In the genomic region with DNA sequence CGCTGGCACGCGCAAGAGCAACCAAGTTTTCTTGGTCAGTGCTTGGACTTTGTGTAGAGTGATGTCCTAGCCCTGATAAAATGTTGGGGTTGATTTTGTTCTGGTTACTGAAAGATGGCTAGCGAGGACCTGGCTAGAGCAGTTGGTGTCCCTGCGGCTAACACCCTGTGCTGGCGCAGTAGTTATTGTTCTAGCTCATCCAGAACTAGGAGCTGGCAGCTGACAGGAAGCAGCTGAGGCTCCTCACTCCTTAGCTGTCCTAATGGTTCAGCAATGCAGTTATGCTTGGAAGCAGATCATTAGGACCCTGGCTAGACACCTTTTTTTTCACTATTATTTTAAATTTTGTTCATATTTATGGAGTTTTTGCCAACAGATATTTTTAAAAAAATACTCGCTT, we compare ENCODE assay signal across 19 mouse cellular contexts.
DNase-seq lines count a peak whose midpoint lies in the region; ATAC-seq and TF ChIP-seq lines count a peak whose summit lies in the region.
"Had no signal": no experiment of that assay in that cellular context is flagged by ENCODE, and none has a peak within 500 bp of the region (broad histone marks: within the 10 kb centered on the region; RNA-seq: fewer than 3 reads in every experiment).

No protein-coding gene starts in this region.

- no peak for ATAC-seq in kidney, embryonic 16.5 days (ENCODE audit: low FRiP score, low TSS enrichment)
- ATAC-seq: intestine, embryonic 16.5 days; midbrain, embryonic 16.5 days had no signal

- peaks cover 7% of the 10 kb centered on the region for H3K4me1 ChIP-seq in kidney, embryonic 16.5 days (ENCODE audit: insufficient read depth, low read length)
- H3K4me1 ChIP-seq: liver, embryonic 15.5 days had no signal

- intact Hi-C loops in gastrocnemius, adult 2 months (cut with DNase I): no loop called here
- intact Hi-C loops in heart, postnatal 10 days (cut with DNase I): no loop called here

- 89% methylated on average over 7 of the region's 7 CpGs for WGBS in kidney, embryonic 16.5 days

- TF ChIP-seq CTCF in gastrocnemius, adult 2 months (IDR thresholded peaks at IDR 0.05): no peak

- no peaks in the 10 kb centered on the region for H3K27me3 ChIP-seq in kidney, embryonic 16.5 days (ENCODE audit: insufficient read depth, low read length)
- H3K27me3 ChIP-seq: hindbrain, embryonic 15.5 days; liver, embryonic 15.5 days had no signal

- no peak overlapping the region for H3K4me2 ChIP-seq in kidney, embryonic 16.5 days (replicated peaks; ENCODE audit: low read depth, low read length)
- H3K4me2 ChIP-seq: forebrain, embryonic 12.5 days; hindbrain, embryonic 15.5 days; liver, embryonic 15.5 days had no signal

- peak; percentile 19 for DNase-seq in gastrocnemius, adult 2 months
- DNase-seq in gastrocnemius, adult 18-20 months (ENCODE audit: low spot score): no peak
- peak; percentile 10 for DNase-seq in kidney, adult 9 months
- peak; percentile 58 to 60 for DNase-seq in heart, postnatal 10 days
- peak; percentile 18 for DNase-seq in lung, postnatal 14 days
- no peak for DNase-seq in adrenal gland, adult 2 months
- DNase-seq in spleen, adult 12 weeks (ENCODE audit: low spot score): no peak
- DNase-seq: adrenal gland, adult 8-10 months; cerebellum, adult 9-10 months; gastrocnemius, postnatal 14 days; right cerebral cortex, postnatal 25 days had no signal

- no peak overlapping the region for H3K9ac ChIP-seq in kidney, embryonic 16.5 days (replicated peaks; ENCODE audit: low read length)
- H3K9ac ChIP-seq: forebrain, embryonic 12.5 days; hindbrain, embryonic 15.5 days; liver, embryonic 15.5 days had no signal

- H3K4me3 ChIP-seq in gastrocnemius, adult 2 months: no peak overlapping the region
- no peak overlapping the region for H3K4me3 ChIP-seq in kidney, embryonic 16.5 days (ENCODE audit: low read length)
- H3K4me3 ChIP-seq: embryonic facial prominence, embryonic 10.5 days; forebrain, embryonic 12.5 days; hindbrain, embryonic 15.5 days; liver, embryonic 15.5 days had no signal

- H3K36me3 ChIP-seq in kidney, embryonic 16.5 days (ENCODE audit: insufficient read depth, low read length): no peaks in the 10 kb centered on the region
- H3K36me3 ChIP-seq: embryonic facial prominence, embryonic 10.5 days; forebrain, embryonic 12.5 days; hindbrain, embryonic 15.5 days; liver, embryonic 15.5 days had no signal

- no peak overlapping the region for H3K27ac ChIP-seq in gastrocnemius, adult 2 months
- H3K27ac ChIP-seq in kidney, embryonic 16.5 days (ENCODE audit: low read length): no peak overlapping the region
- H3K27ac ChIP-seq: embryonic facial prominence, embryonic 10.5 days; forebrain, embryonic 12.5 days; hindbrain, embryonic 15.5 days; liver, embryonic 15.5 days; stomach, postnatal 0 days had no signal

- no peaks in the 10 kb centered on the region for H3K9me3 ChIP-seq in kidney, embryonic 16.5 days (ENCODE audit: low read length)
- H3K9me3 ChIP-seq: embryonic facial prominence, embryonic 10.5 days; forebrain, embryonic 12.5 days; hindbrain, embryonic 15.5 days; liver, embryonic 15.5 days had no signal

Comparison
In these comparisons a context has a peak if more than half of its experiments do, and no peak if none do; other contexts are left out.
1. DNase-seq: peak in gastrocnemius, adult 2 months (single experiment), kidney, adult 9 months (single experiment), heart, postnatal 10 days (2 of 2) and lung, postnatal 14 days (single experiment); none in gastrocnemius, adult 18-20 months (single experiment), adrenal gland, adult 2 months (single experiment) and spleen, adult 12 weeks (single experiment).